Mouse (Mus musculus) midbrain, embryonic 16.5 days (tissue): ENCODE results near the gene Rbmxl1. TPM values are rescaled to one million over a fixed set of nuclear protein-coding genes. Genes with fewer than 3 reads are reported as not detected.
"Not testable (repeated sequence)": the region's sequence is repeated elsewhere in the genome, so short reads cannot be mapped to it uniquely, and the experiment has no call there.

Experiments used
- ATAC-seq: fragments of 200-750 bp; cut with Nextera tagmentation; 2 replicates; pipeline ENCODE4 v1.8.0; 2017; ENCODE audit warnings: moderate TSS enrichment
- H3K27ac ChIP-seq: fragments of 300-500 bp; sonication (generic); 2 replicates; pipeline ENCODE4 v1.5.1; 2014; ENCODE audit warnings: mild to moderate bottlenecking, low read length, mixed read lengths
- H3K27me3 ChIP-seq: fragments of 300-500 bp; sonication (generic); 2 replicates; pipeline ENCODE4 v1.6.1; 2014; ENCODE audit warnings: low read depth, low read length, mixed read lengths; ENCODE audit not compliant: control insufficient read depth, insufficient read depth
- H3K36me3 ChIP-seq: fragments of 300-500 bp; sonication (generic); 2 replicates; pipeline ENCODE4 v1.6.1; 2014; ENCODE audit warnings: mild to moderate bottlenecking, low read length, moderate library complexity, mixed read lengths; ENCODE audit not compliant: control insufficient read depth, insufficient read depth
- H3K4me1 ChIP-seq: fragments of 300-500 bp; sonication (generic); 2 replicates; pipeline ENCODE4 v1.6.1; 2014; ENCODE audit warnings: mild to moderate bottlenecking, low read length, mixed read lengths; ENCODE audit not compliant: control insufficient read depth, insufficient read depth
- H3K4me2 ChIP-seq: fragments of 300-500 bp; sonication (generic); 2 replicates; pipeline ENCODE4 v1.6.1; 2014; ENCODE audit warnings: mild to moderate bottlenecking, low read length, mixed read lengths
- H3K4me3 ChIP-seq: fragments of 300-500 bp; sonication (generic); 2 replicates; pipeline ENCODE4 v1.5.1; 2014; ENCODE audit warnings: low read depth, mild to moderate bottlenecking, low read length, moderate library complexity, mixed read lengths
- H3K9ac ChIP-seq: fragments of 300-500 bp; sonication (generic); 2 replicates; pipeline ENCODE4 v1.6.1; 2014; ENCODE audit warnings: low read depth, low read length, mixed read lengths
- H3K9me3 ChIP-seq: fragments of 300-500 bp; sonication (generic); replicated peaks from 2 replicates; pipeline ENCODE4 v1.6.1; 2014; ENCODE audit warnings: mild to moderate bottlenecking, low read length, mixed read lengths; ENCODE audit not compliant: control insufficient read depth, poor library complexity, severe bottlenecking
- WGBS: fragments of 180-500 bp; shearing (Covaris S2); extraction: QIAGEN DNeasy Blood & Tissue Kit; methylation state at CpG from one replicate; pipeline ENCODE4 v1.1.7; 2014; 5-methylcytosine and 5-hydroxymethylcytosine counted together
- polyA plus RNA-seq: library from polyadenylated mRNA; unstranded; fragments of >200 nt; fragmentation: Nextera tagmentation; extraction: Ambion mirVana; gene quantifications from 2 replicates; pipeline ENCODE4 v1.2.1, GENCODE M21; 2015

The Rbmxl1 gene
- polyA plus RNA-seq = 201 and 213 TPM in 2 replicates

DNA sequence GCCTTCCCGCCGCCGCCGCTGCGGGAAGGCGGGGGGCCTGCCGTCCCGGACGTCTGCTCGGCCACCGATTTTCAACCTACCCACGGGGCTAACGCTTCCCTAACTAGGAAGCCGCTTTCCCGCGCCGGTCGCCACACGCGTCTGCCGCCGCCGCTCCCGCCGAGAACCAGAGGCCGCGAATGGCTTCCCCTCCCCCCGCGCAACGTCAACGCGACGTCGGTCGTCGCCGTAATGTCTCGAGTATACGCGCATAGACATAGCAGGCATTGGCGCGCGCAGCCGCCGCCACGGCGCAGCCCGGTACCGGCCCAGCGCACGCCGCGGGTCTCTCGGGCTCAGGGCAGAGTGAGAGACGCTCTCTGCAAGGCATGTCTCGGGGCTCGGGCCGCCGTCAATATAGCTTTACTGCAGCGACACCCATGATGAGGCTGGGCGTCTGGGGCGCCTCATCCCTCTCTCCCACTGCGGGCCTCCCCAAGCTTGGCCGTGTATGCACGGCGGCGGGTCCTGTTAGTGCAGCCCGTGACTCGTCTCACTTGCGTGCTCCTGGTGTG, at the start of gene Rbmxl1:
TSS of gene Rbmxl1 (minus strand) at position 180 of the 554 bp plus-strand sequence.
- under 1% methylated on average over 69 of the region's 70 CpGs for WGBS
- peak within 1 kb of the TSS; percentile 92 for H3K27ac ChIP-seq
- H3K27me3 ChIP-seq = no peaks in the 10 kb centered on the region
- peak within 1 kb of the TSS; percentile 99 for H3K9ac ChIP-seq
- H3K36me3 ChIP-seq = peaks cover 10% of the 10 kb centered on the region; the same call in 1 of the 2 replicates
- peak within 1 kb of the TSS; percentile 96 for H3K4me3 ChIP-seq
- H3K4me2 ChIP-seq = peak within 1 kb of the TSS; percentile 93
- ATAC-seq = peak; percentile 95
- H3K9me3 ChIP-seq = no peaks in the 10 kb centered on the region
- H3K4me1 ChIP-seq = peaks cover 18% of the 10 kb centered on the region

DNA sequence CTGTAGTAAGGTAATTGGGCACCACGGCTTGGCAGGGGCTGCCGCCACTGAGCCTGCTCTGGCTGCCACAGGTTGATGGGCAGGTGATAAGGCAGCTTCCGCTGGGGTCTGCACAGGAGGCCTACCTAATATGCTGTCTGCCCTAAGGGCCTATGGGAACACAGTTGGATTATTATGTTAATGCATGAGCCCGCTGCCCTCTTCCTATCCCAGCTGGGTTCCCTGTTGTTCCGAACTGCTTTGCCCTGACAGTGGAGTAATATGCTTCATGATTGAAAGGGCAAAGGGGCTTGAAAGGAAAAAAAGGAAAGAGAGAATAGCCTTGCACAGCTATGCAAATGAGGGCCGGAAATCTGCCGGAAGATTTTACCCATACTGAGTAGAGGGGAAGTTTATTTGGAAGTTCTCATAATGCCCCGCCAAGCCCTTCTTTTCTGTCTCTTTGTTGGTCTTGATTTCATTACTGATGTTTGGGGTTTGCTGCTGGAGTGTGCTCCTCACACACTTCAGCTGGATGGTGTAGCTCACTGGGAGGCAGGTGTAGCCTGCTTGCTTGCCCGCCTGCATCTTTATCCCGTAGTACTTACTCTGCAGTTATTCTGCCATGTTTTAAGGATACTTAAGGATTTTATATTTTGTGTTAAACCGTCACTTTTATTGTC, 48.2 kb upstream of the Rbmxl1 start:
- Histone ChIP-seq H3K9me3 (no peaks in the 10 kb centered on the region), H3K27me3 (no peaks in the 10 kb centered on the region), H3K9ac (no peak overlapping the region), H3K36me3 (no peaks in the 10 kb centered on the region; the same call in 1 of the 2 replicates), H3K4me3 (no peak overlapping the region), H3K27ac (no peak overlapping the region), H3K4me1 (peaks cover 13% of the 10 kb centered on the region), H3K4me2 (peak overlapping the region; percentile 27; the same call in 1 of the 2 replicates)
- 13% methylated on average over 11 of the region's 11 CpGs for WGBS
- ATAC-seq = peak; percentile 76

GRCm38 (mm10) chr8:78555817-78556216, 47.1 kb upstream of the Rbmxl1 start:
- ATAC-seq = no peak
- WGBS = 92% methylated on average over 4 of the region's 4 CpGs
- no peak overlapping the region for H3K9ac ChIP-seq

GRCm38 (mm10) chr8:78550752-78551134, 42.0 kb upstream of the Rbmxl1 start:
- Histone ChIP-seq H3K9ac (no peak overlapping the region), H3K4me1 (peaks cover 15% of the 10 kb centered on the region), H3K27ac (peak overlapping the region; percentile 47; the same call in 1 of the 2 replicates), H3K4me3 (no peak overlapping the region), H3K27me3 (no peaks in the 10 kb centered on the region), H3K4me2 (no peak overlapping the region), H3K9me3 (no peaks in the 10 kb centered on the region), H3K36me3 (no peaks in the 10 kb centered on the region)
- 24% methylated on average over 2 of the region's 2 CpGs for WGBS
- ATAC-seq = peak; percentile 59; the same call in 1 of the 2 replicates

More at GRCm38 (mm10) chr8:78555817-78556216, 47.1 kb upstream of the Rbmxl1 start:
- Histone ChIP-seq H3K9me3 (no peaks in the 10 kb centered on the region), H3K36me3 (no peaks in the 10 kb centered on the region), H3K4me2 (no peak overlapping the region), H3K4me3 (no peak overlapping the region), H3K27ac (no peak overlapping the region), H3K4me1 (peaks cover 13% of the 10 kb centered on the region), H3K27me3 (no peaks in the 10 kb centered on the region)

DNA sequence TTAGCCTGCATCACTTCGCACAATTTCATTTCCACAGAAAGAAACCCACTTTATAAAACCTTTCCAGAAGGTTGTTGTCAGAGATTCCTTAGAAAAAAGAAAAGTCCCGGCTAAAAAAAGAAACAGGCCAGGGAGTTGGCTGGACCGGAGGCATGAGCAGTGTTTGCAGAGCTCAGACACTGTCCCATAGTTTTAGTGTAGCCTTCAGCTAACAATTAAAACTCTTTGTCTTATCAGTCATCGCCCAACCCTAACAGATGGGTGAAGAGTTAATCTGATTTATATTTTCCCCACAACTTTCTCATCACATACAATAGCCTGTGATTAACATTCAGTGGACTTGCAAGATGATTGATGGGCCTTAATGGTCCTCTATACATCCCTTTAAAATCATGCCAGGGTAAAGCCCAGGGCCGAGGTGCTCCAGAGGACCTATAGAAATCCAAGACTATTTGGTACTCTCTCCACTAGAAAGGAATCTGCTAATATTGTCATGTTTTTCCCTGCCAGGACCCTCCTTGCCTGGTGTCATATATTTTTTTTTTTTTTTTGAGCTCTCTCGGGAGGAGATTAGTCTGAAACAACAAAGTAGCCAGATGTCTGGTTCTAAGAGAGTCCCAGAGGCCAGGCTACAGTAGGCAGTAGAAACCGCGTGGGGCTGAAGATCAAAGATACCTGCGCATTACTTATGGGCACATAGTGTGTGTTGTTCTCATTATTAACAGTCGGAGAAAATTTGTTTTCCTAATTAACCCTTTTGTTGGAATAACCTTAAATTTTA, 41.5 kb upstream of the Rbmxl1 start:
- Histone ChIP-seq H3K27ac (peak overlapping the region; percentile 33), H3K36me3 (no peaks in the 10 kb centered on the region), H3K4me1 (peaks cover 15% of the 10 kb centered on the region), H3K9ac (no peak overlapping the region), H3K4me3 (no peak overlapping the region), H3K27me3 (no peaks in the 10 kb centered on the region), H3K4me2 (no peak overlapping the region), H3K9me3 (no peaks in the 10 kb centered on the region)
- peak; percentile 83 for ATAC-seq
- 29% methylated on average over 10 of the region's 10 CpGs for WGBS

DNA sequence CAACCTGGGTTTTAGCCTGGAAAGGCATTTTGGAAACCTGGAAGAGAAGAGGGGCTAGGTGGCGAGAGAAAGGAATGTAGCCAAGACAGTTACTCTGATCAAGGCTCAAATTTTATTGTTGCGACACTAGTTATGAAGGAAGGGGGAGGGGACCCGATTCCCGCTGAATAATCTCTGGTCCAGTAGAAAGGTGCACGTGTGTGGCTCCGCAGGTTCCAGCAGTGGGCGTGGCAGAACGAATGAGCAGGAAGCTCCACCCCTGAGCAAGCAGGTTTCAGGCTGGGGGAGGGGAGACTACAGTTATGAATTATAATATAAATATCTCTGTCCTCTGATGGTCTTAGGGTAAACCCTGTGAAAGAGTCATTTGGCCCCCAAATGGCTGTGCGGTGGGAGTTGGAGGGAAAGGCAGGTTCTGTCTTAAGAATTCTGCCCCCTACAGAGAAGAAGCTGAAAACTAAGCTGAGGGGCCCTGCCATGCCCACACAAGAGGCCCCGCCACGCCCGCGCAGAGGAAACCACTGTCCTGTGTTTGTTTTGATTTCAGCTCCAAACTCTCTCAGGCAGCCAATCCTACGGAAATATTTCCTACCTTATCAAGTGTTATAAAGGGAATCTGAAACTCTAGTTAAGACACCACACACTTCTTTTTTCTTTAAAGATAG, 36.6 kb upstream of the Rbmxl1 start:
- WGBS = 44% methylated on average over 7 of the region's 14 CpGs
- H3K36me3 ChIP-seq, H3K4me3 ChIP-seq, H3K27ac ChIP-seq, H3K4me2 ChIP-seq, H3K9ac ChIP-seq, H3K4me1 ChIP-seq, ATAC-seq, H3K27me3 ChIP-seq, H3K9me3 ChIP-seq: not testable (repeated sequence)

- Histone ChIP-seq H3K4me1 (0 out of 2 replicates have a peak, but pooled peaks cover 2% of the 10 kb centered on the region), H3K9ac (no peak overlapping the region), H3K4me3 (no peak overlapping the region), H3K27me3 (no peaks in the 10 kb centered on the region), H3K9me3 (no peaks in the 10 kb centered on the region), H3K36me3 (0 out of 2 replicates have a peak, but pooled peaks cover 4% of the 10 kb centered on the region), H3K4me2 (no peak overlapping the region), H3K27ac (no peak overlapping the region)
- 91% methylated on average over 2 of the region's 2 CpGs for WGBS
- ATAC-seq = no peak
These were observed 35.8 kb upstream of the Rbmxl1 start for GRCm38 (mm10) chr8:78544545-78544944.

GRCm38 (mm10) chr8:78543621-78544020, 34.9 kb upstream of the Rbmxl1 start:
- H3K27ac ChIP-seq = no peak overlapping the region
- ATAC-seq = no peak
- no peaks in the 10 kb centered on the region for H3K9me3 ChIP-seq
- H3K9ac ChIP-seq = no peak overlapping the region
- H3K27me3 ChIP-seq = no peaks in the 10 kb centered on the region
- WGBS = 55% methylated on average over 1 of the region's 1 CpGs
- no peak overlapping the region for H3K4me2 ChIP-seq
- H3K4me3 ChIP-seq = no peak overlapping the region
- H3K4me1 ChIP-seq = no peaks in the 10 kb centered on the region
- 0 out of 2 replicates have a peak, but pooled peaks cover 4% of the 10 kb centered on the region for H3K36me3 ChIP-seq
